Mouse (Mus musculus) limb, embryonic 14.5 days (tissue): ENCODE measurements around the gene Ccdc177. TPM values are rescaled to one million over a fixed set of nuclear protein-coding genes. Genes with fewer than 3 reads are reported as not detected.

Experiments
- ATAC-seq: fragments of 200-750 bp; cut with Nextera tagmentation; 2 replicates; pipeline ENCODE4 v1.8.0; 2017; ENCODE audit warnings: low read depth, moderate number of reproducible peaks, moderate TSS enrichment; ENCODE audit not compliant: low FRiP score
- DNase-seq: peaks from one replicate; pipeline ENCODE4 v3.0.0-alpha.2; 2015; ENCODE audit warnings: low spot score
- H3K27ac ChIP-seq: fragments of 300-500 bp; sonication (generic); replicated peaks from 2 replicates; pipeline ENCODE4 v1.5.1; 2014; ENCODE audit warnings: low read depth, mild to moderate bottlenecking, low read length, moderate library complexity, mixed read lengths
- H3K27me3 ChIP-seq: fragments of 300-500 bp; sonication (generic); 2 replicates; pipeline ENCODE4 v1.6.1; 2014; ENCODE audit warnings: low read length, mixed read lengths; ENCODE audit not compliant: control insufficient read depth, insufficient read depth
- H3K36me3 ChIP-seq: fragments of 300-500 bp; sonication (generic); 2 replicates; pipeline ENCODE4 v1.6.1; 2014; ENCODE audit warnings: mild to moderate bottlenecking, low read length, moderate library complexity, mixed read lengths; ENCODE audit not compliant: control insufficient read depth, insufficient read depth
- H3K4me1 ChIP-seq: fragments of 300-500 bp; sonication (generic); 2 replicates; pipeline ENCODE4 v1.6.1; 2014; ENCODE audit warnings: antibody characterized with exemption, low read length, mixed read lengths; ENCODE audit not compliant: control insufficient read depth, insufficient read depth
- H3K4me2 ChIP-seq: fragments of 300-500 bp; sonication (generic); replicated peaks from 2 replicates; pipeline ENCODE4 v1.6.1; 2014; ENCODE audit warnings: low read depth, mild to moderate bottlenecking, low read length, moderate library complexity; ENCODE audit not compliant: severe bottlenecking
- H3K4me3 ChIP-seq: fragments of 300-500 bp; sonication (generic); replicated peaks from 2 replicates; pipeline ENCODE4 v1.5.1; 2014; ENCODE audit warnings: low read length
- H3K9ac ChIP-seq: fragments of 300-500 bp; sonication (generic); 2 replicates; pipeline ENCODE4 v1.6.1; 2014; ENCODE audit warnings: mild to moderate bottlenecking, low read depth, low read length, moderate library complexity; ENCODE audit not compliant: severe bottlenecking
- H3K9me3 ChIP-seq: fragments of 300-500 bp; sonication (generic); 2 replicates; pipeline ENCODE4 v1.6.1; 2016; ENCODE audit warnings: low read length; ENCODE audit not compliant: control insufficient read depth
- POLR2A ChIP-seq: fragments of 200-500 bp; IDR thresholded peaks from 2 replicates; pipeline ENCODE4 v1.8.0; 2012; ENCODE audit warnings: inconsistent platforms, mild to moderate bottlenecking, moderate library complexity, borderline replicate concordance; ENCODE audit not compliant: insufficient read depth, insufficient read length; ENCODE audit errors: extremely low read depth
- whole genome bisulfite sequencing: fragments of 180-500 bp; shearing (Covaris S2); extraction: QIAGEN DNeasy Blood & Tissue Kit; methylation state at CpG from one replicate; pipeline ENCODE4 v1.1.7; 2014; 5-methylcytosine and 5-hydroxymethylcytosine counted together
- polyA plus RNA-seq, 2 experiments: library from polyadenylated mRNA; depleted of rRNA in 1 of 2; stranded (reverse) in 1 of 2; unstranded in 1 of 2; fragments of >200 nt; fragmentation: Nextera tagmentation in 1 of 2; extraction: Ambion mirVana in 1 of 2; gene quantifications; 2 replicates each; pipeline versions ENCODE4 v1.2.1 to v1.2.3; 2012 to 2014

Ccdc177 gene
- polyA plus RNA-seq, 2 experiments, result 0.07 to 0.10 TPM

DNA sequence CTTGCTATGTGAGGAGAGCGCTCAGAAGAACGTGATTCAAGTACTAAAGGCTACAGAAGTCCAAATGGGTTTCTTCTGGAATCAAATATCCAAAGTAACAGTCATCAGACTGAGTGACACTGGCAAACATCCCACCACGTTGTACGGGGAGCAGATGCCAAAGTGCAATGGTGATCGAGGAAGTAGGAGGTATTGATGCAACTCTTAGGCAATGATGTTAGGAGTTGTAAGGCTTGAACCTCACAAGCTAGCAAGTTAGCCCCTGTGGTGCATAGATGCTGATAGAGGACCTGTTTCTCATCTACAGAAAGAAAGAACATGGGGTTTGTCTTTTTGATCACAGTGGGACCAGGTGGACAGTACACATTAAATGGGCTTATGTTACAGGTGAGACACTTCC is 2.5 kb upstream of the Ccdc177 start:
- no peak for TF ChIP-seq POLR2A
- WGBS, result 87% methylated on average over 5 of the region's 5 CpGs

DNA sequence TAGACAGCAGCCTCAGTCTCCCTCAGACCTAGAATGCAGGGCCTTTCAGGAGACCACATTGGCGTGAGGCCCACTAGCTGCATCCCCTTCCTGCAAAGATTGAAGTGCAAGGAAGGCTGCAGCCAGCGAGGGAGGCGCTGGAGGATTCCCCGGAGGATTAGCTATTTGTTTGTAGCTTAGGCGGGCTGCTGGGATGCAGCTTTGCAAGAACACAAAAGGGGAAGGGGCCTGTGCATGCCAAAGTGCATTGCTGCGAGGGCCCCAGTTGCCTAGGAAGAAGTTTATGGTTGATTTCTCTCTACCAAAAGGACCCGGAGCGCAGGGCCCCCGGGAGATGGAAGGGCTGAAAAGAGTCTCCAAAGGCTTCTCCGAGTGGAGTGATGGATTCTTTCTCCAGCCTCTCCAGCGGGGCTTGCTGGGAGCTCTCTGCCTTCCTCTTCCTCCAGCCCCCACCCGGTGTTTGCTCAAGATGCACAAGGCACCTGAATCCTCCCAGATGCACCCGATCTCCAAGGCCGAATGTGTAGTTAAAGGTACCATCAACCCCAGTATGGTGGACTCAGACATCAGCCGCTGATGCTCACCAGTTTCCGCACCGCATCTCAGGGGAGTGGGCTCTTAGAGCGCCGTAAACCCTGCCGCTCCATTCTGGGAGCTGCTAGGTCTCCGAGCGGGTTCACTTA is 633 bp downstream of the Ccdc177 start:
- no peak overlapping the region for H3K27ac ChIP-seq
- no peaks in the 10 kb centered on the region for H3K36me3 ChIP-seq
- H3K27me3 ChIP-seq, result peaks cover 52% of the 10 kb centered on the region
- H3K4me1 ChIP-seq, result peaks cover 17% of the 10 kb centered on the region
- no peaks in the 10 kb centered on the region for H3K9me3 ChIP-seq
- H3K4me3 ChIP-seq, result peak overlapping the region; percentile 58
- DNase-seq, result no peak
- WGBS, result 1% methylated on average over 21 of the region's 22 CpGs
- no peak for TF ChIP-seq POLR2A
- ATAC-seq, result no peak
- 0 out of 2 replicates have a peak overlapping the region, but pooled peaks have one; percentile 13 for H3K9ac ChIP-seq
- peak overlapping the region; percentile 99 for H3K4me2 ChIP-seq

More for the DNA sequence above, 2.5 kb upstream of the Ccdc177 start:
- no peak for ATAC-seq
- Histone ChIP-seq H3K9me3 (no peaks in the 10 kb centered on the region), H3K4me3 (no peak overlapping the region), H3K9ac (no peak overlapping the region), H3K27ac (no peak overlapping the region), H3K4me2 (no peak overlapping the region), H3K4me1 (peaks cover 11% of the 10 kb centered on the region), H3K27me3 (peaks cover 28% of the 10 kb centered on the region), H3K36me3 (no peaks in the 10 kb centered on the region)
- no peak for DNase-seq

DNA sequence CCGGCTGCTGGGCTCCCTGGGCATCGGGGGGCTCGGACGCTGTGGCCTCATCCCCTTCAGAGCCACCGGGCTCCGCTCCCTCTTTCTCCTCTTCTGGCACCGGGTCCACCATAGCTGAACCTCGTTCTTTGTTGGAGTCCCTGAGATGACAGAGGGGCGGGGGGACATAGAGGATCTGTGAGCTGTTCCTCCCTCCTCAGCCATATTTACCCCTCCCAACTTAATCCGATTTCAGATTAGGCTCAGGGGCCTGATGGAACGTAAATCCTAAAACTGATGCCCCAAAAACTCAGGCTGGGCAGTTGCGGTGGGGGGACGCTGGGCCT is 1.1 kb downstream of the Ccdc177 start:
- no peak overlapping the region for H3K27ac ChIP-seq
- WGBS, result 12% methylated on average over 9 of the region's 13 CpGs
- H3K4me1 ChIP-seq, result peaks cover 17% of the 10 kb centered on the region
- no peaks in the 10 kb centered on the region for H3K36me3 ChIP-seq
- ATAC-seq, result no peak
- no peaks in the 10 kb centered on the region for H3K9me3 ChIP-seq
- no peak for TF ChIP-seq POLR2A
- H3K9ac ChIP-seq, result 0 out of 2 replicates have a peak overlapping the region, but pooled peaks have one; percentile 53
- peak overlapping the region; percentile 99 for H3K4me2 ChIP-seq
- peak overlapping the region; percentile 58 for H3K4me3 ChIP-seq
- no peak for DNase-seq
- peaks cover 52% of the 10 kb centered on the region for H3K27me3 ChIP-seq

DNA sequence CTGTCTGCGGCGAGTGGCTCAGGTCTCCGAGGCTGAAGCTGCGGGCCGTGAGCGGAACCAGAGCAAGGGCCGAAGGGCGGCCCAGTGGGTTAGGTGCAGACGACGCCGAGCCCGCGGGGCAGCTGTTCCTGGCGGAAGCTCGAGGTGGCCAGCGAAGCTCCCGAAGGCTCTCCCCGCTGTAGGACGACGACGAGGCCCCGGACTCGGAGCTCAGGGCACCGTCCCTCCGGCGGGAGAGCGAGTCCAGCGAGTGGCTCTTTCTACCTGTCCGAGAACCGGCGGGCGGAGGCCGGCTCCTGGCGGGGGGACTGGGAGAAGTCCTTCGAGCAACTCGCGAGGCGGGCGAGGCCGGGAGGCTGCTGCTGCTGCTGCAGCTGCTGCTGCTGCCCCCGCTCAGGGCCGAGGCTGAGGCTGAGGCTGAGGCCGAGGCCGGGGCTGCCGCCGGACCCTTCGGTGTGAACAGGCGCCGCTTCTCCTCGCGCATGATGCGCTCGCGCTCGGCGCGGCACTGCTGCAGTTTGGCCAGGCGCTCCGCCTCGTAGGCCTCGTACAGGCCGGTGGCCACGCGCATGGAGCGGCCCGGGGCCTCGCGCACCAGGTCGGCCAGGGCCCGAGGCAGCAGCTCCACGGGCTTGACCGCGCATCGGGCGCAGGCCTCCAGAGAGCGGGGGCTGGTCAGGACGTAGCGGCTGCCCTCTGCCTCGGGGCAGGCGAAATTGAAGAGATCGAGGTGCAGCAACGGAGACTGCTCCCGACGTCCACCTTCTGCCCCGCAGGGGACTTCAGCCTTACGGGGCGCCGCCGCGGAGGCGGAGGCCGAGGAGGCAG is 1.7 kb downstream of the Ccdc177 start:
- peak; percentile 7 for DNase-seq
- no peak for ATAC-seq
- peak overlapping the region; percentile 53 for H3K9ac ChIP-seq
- TF ChIP-seq POLR2A, result no peak
- H3K36me3 ChIP-seq, result no peaks in the 10 kb centered on the region
- peak overlapping the region; percentile 99 for H3K4me2 ChIP-seq
- no peak overlapping the region for H3K27ac ChIP-seq
- WGBS, result 4% methylated on average over 52 of the region's 92 CpGs
- peak overlapping the region; percentile 58 for H3K4me3 ChIP-seq
- H3K9me3 ChIP-seq, result no peaks in the 10 kb centered on the region
- peaks cover 17% of the 10 kb centered on the region for H3K4me1 ChIP-seq
- peaks cover 52% of the 10 kb centered on the region for H3K27me3 ChIP-seq

DNA sequence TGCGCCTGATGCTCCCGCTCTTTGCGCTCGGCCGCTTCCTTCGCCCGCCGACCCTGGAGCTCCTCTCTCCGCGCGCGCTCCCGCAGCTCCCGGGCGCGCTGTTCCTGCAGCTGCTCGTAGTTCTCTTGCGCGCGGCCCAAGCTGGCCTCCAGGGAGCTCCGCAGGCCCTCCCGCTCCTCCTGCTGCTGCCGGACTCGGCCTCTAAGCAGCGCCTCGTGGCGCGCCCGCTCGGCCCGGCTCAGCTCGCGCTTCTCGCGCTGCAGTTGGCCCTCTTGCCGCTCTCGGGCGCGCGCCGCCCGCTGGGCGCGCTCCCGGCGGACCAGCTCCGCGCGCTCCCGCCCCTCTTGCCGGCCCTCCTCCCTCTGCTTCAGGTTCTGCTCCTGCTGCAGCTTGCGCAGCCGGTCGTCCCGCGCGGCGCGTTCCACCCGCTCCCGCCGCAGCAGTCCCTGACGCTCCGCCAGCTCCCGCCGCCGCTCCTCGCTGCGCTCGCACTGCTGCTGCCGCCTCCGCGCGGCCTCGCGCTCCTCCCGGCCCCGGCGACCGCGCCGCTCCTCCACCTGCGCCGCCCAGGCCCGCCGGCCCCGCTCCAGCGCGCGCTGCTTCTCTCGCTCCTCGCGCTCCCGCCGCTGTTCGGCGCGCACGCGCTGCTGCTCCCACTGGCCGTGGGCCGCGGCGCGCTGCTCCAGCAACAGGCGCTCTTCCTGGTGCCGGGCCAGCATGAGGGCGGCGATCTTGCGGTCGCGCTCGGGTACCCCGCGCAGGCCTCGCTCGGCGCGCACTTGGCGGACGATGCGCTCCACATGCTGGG is 2.5 kb downstream of the Ccdc177 start:
- ATAC-seq, result peak; percentile 84
- no peaks in the 10 kb centered on the region for H3K36me3 ChIP-seq
- H3K27ac ChIP-seq, result no peak overlapping the region
- peak overlapping the region; percentile 53 for H3K9ac ChIP-seq
- H3K27me3 ChIP-seq, result peaks cover 52% of the 10 kb centered on the region
- H3K9me3 ChIP-seq, result no peaks in the 10 kb centered on the region
- DNase-seq, result peak; percentile 77
- under 1% methylated on average over 110 of the region's 122 CpGs for WGBS
- H3K4me2 ChIP-seq, result peak overlapping the region; percentile 99
- peaks cover 17% of the 10 kb centered on the region for H3K4me1 ChIP-seq
- TF ChIP-seq POLR2A, result no peak
- H3K4me3 ChIP-seq, result peak overlapping the region; percentile 58
